Mouse (Mus musculus) left cerebral cortex, adult 2 months (tissue): ENCODE measurements at regions not wholly inside any gene's neighbourhood (a gene's known extent, or its start where the extent isn't known, plus 50 kb on each side); places are given as distances from the start of the nearest gene placed in this dataset.

Experiments used
- DNase-seq, 2 experiments: peaks; one replicate each; pipeline ENCODE4 v3.0.0; 2021 to 2022; ENCODE audit warnings: low spot score in 2 of 2, mixed read lengths in 1 of 2; ENCODE audit errors: extremely low spot score in 1 of 2
- H3K27ac ChIP-seq: fragments of 200-600 bp; 2 replicates; pipeline ENCODE4 v1.8.1; 2022
- H3K4me3 ChIP-seq: fragments of 200-600 bp; 2 replicates; pipeline ENCODE4 v1.8.1; 2022
- CTCF ChIP-seq: fragments of 200-600 bp; IDR thresholded peaks from 2 replicates; pipeline ENCODE4 v1.8.1; 2022; ENCODE audit warnings: antibody characterized with exemption, mild to moderate bottlenecking, moderate library complexity
- intact Hi-C: fragments of 180-260 bp; cut with DNase I; formaldehyde crosslinking; loops from one replicate; pipeline ENCODE4 v1.15.1; 2025

- no peak for TF ChIP-seq CTCF
- Histone ChIP-seq H3K4me3 (no peak overlapping the region), H3K27ac (no peak overlapping the region)
Measured at GRCm38 (mm10) chr2:143332071-143332470, 213.9 kb upstream of the Pcsk2 start.

GRCm38 (mm10) chr2:143340364-143340763 lies 205.6 kb upstream of the Pcsk2 start:
- DNase-seq, result no peak
- intact Hi-C loops, result no loop called here
- Histone ChIP-seq H3K4me3 (no peak overlapping the region), H3K27ac (no peak overlapping the region)
- TF ChIP-seq CTCF, result no peak

More at GRCm38 (mm10) chr2:143332071-143332470, 213.9 kb upstream of the Pcsk2 start:
- no peak for DNase-seq
- intact Hi-C loops, result no loop called here

GRCm38 (mm10) chr2:143364193-143364592 lies 181.8 kb upstream of the Pcsk2 start:
- Histone ChIP-seq H3K27ac (no peak overlapping the region), H3K4me3 (no peak overlapping the region)
- intact Hi-C loops, result no loop called here
- DNase-seq, result no peak
- TF ChIP-seq CTCF, result no peak

- DNase-seq, result no peak
- H3K27ac ChIP-seq, result no peak overlapping the region
- TF ChIP-seq CTCF, result no peak
- intact Hi-C loops, result loop anchor here (5.0 kb wide), 1 partner anchor 181 kb away; the partner anchor contains the start of gene Pcsk2
- H3K4me3 ChIP-seq, result no peak overlapping the region
Measured at GRCm38 (mm10) chr2:143365976-143366375, 180.0 kb upstream of the Pcsk2 start.
